Mouse (Mus musculus): ENCODE measurements around the gene Clec1a.

The Clec1a gene

DNA sequence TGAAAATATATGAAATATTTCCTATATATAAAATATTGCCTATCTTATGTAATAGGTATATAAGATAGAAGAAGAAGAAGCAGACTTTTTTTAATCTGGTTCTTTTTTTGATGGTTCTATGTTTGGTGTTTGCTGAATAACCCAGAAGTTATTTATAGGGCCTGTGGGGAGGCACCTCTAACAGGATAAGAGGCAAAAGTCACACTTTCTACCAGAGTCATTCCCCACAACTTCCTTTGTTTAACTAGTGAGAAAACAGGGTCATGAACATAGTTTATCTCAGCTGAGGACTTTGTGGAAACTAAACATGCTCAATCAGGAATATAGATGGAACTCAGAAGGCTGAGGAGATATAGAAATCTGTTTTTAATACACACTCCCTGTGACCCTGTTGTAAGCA lies 45.8 kb downstream of the Clec1a start:
- no peak for DNase-seq (ENCODE audit: low spot score)

- no peak for DNase-seq (ENCODE audit: low spot score)
These were observed 48.4 kb downstream of the Clec1a start for GRCm38 (mm10) chr6:129403391-129403790.

- DNase-seq (ENCODE audit: low spot score): no peak
These were observed 49.4 kb downstream of the Clec1a start for GRCm38 (mm10) chr6:129402404-129402803.

- DNase-seq (ENCODE audit: low spot score): no peak
These were observed 51.9 kb downstream of the Clec1a start for GRCm38 (mm10) chr6:129399945-129400344.

- no peak for DNase-seq (ENCODE audit: low spot score)
These were observed 54.8 kb downstream of the Clec1a start, which contains the start of gene Clec1b for GRCm38 (mm10) chr6:129396997-129397396. TSS of gene Clec1b (plus strand) at chr6:129397297.

DNA sequence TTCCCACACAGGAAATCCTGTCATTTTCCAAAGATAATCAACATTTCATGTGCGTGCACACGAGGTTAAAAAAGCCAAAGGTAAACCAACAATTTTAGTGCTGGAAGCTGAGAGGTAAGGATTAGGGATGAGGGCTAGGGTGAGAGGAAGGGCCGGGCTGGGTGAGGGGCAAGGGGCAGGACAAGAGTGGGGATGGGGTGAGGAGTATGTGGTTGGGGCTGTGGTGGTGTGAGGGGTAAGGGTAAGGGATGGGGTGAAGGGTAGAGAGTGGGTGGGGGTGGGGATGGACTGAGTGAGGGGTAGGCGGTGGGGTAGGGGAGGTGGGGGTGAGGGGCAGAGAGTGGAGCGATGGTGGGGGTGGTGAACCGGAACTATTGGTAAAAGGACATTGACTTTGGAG lies 58.1 kb downstream of the Clec1a start:
- DNase-seq (ENCODE audit: low spot score): no peak

DNA sequence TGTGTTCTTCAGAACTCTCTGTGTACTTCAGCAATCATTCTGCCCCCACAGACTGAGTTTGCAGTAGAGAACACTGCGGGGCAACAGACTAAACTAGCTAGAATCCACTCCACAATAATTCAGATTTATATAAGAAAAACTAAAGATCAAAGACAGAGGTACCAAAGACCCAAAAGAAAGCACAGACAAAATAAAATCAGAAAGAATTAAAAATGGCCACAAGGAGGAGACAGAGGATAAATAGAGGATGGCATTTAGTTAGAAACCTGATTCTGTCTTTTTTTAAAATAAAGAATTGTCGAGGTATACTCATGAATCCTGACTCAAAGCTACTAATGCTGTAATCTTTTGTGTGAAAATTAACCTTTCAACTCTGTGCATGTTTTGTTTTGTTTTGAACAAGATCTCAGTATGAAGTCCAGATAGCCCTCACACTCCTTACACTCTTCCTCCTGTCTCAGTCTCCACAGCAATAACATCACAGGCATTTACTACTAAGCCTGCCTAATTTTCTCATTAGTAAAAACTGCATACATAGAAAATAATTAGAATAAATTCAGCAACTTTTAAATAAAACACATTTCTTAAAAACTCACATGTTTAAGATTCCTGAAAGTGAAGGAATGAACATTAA lies 58.6 kb downstream of the Clec1a start:
- DNase-seq (ENCODE audit: low spot score): no peak

- no peak for DNase-seq (ENCODE audit: low spot score)
These were observed 66.0 kb downstream of the Clec1a start, which contains the start of gene Clec12b for GRCm38 (mm10) chr6:129385774-129386173. TSS of gene Clec12b (minus strand) at chr6:129385874.

GRCm38 (mm10) chr6:129385000-129385399 lies 66.8 kb downstream of the Clec1a start:
- DNase-seq (ENCODE audit: low spot score): no peak

DNA sequence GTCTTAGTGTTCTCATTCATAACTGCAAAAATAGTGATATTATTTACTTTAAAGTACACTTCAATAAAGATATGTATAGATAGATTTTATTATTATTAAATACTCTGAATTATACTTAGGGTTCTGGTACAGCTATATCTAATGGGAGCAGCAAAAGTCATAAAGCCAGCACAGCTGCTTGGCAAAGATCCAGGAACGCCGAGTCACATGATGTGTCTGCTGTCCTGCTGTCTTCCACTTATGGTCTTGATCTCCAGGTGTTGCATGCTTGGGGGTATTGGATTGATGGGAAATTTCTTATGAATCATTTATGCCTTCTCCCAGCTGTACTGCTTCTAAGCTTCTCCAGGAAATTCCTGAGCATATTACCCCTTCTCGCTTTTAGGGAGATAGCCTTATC lies 68.3 kb downstream of the Clec1a start:
- DNase-seq (ENCODE audit: low spot score): no peak

DNA sequence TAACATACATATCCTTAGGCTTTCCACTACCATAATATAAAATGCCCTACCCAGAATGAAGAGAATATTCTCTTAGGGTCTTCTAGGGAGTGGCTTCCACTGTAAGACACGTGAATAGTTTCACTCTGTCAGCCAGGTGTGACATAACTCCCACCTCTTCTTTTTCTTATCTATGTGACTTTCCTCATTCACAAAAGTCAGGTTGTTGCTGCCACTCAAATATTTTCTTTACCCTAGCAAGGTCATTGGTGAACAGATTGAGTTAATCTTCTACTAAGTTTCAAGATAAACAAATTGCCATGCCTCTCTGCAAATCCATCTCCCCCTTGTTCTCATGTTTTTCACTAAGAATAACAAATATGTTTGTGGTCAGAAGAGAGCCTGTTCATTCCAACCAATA lies 70.1 kb downstream of the Clec1a start:
- no peak for DNase-seq (ENCODE audit: low spot score)

GRCm38 (mm10) chr6:129380454-129380853 lies 71.3 kb downstream of the Clec1a start:
- no peak for DNase-seq (ENCODE audit: low spot score)

DNA sequence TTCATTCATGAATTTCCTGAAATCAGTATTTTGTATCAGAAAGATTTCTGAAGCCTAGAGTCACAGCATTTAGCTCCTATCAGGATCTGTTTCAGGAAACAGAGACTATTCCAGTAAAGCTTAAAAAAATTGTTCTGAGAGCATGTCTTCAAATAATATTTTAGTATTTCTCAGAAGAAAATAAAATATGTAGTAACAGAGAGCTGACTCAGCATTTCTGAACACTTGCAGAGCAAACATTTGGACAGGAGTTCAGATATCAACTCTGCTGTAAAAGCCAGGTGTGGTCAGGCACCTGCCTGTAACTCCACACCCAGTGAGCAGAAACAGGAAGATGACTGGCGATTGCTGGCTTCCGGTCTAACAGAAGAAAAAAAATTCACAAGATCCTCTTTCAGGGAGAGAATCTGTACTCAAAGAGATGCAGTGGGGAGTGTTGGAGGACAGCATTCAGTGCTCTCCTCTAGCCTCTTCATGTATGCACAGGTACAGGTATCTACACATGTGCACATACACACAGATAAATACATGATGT lies 76.8 kb downstream of the Clec1a start:
- DNase-seq (ENCODE audit: low spot score): no peak
